Mouse (Mus musculus): ENCODE results near the gene Klhl9.

Gene Klhl9

GRCm38 (mm10) chr4:88715059-88715458 lies 7.2 kb downstream of the Klhl9 start:
- DNase-seq (ENCODE audit: low spot score) = no peak

GRCm38 (mm10) chr4:88714281-88714680 lies 8.0 kb downstream of the Klhl9 start:
- no peak for DNase-seq (ENCODE audit: low spot score)

GRCm38 (mm10) chr4:88707128-88707826 lies 15.0 kb downstream of the Klhl9 start:
- no peak for DNase-seq (ENCODE audit: low spot score)

GRCm38 (mm10) chr4:88705924-88706323 lies 16.3 kb downstream of the Klhl9 start:
- DNase-seq (ENCODE audit: low spot score) = no peak

GRCm38 (mm10) chr4:88699301-88699700 lies 23.0 kb downstream of the Klhl9 start:
- DNase-seq (ENCODE audit: low spot score) = no peak

- no peak for DNase-seq (ENCODE audit: low spot score)
Measured at GRCm38 (mm10) chr4:88698781-88699180, 23.5 kb downstream of the Klhl9 start.

GRCm38 (mm10) chr4:88697753-88698152 lies 24.5 kb downstream of the Klhl9 start:
- peak; percentile 64 for DNase-seq (ENCODE audit: low spot score)

GRCm38 (mm10) chr4:88697108-88697507 lies 25.2 kb downstream of the Klhl9 start:
- peak; percentile 25 for DNase-seq (ENCODE audit: low spot score)

GRCm38 (mm10) chr4:88696237-88696884 lies 25.9 kb downstream of the Klhl9 start:
- DNase-seq (ENCODE audit: low spot score) = peak; percentile 70

- DNase-seq (ENCODE audit: low spot score) = no peak
Measured at GRCm38 (mm10) chr4:88693392-88693791, 28.9 kb downstream of the Klhl9 start.

GRCm38 (mm10) chr4:88692537-88692936 lies 29.7 kb downstream of the Klhl9 start:
- DNase-seq (ENCODE audit: low spot score) = no peak

- no peak for DNase-seq (ENCODE audit: low spot score)
Measured at GRCm38 (mm10) chr4:88691259-88691658, 31.0 kb downstream of the Klhl9 start, which contains the start of gene Ifnab. Gene Ifnab (minus strand): TSS chr4:88691359.

GRCm38 (mm10) chr4:88683812-88684211 lies 38.5 kb downstream of the Klhl9 start, which contains the start of gene Ifna2:
Gene Ifna2 (minus strand): TSS chr4:88683912.
- DNase-seq (ENCODE audit: low spot score) = no peak

- no peak for DNase-seq (ENCODE audit: low spot score)
Measured at GRCm38 (mm10) chr4:88681353-88681752, 40.9 kb downstream of the Klhl9 start.

GRCm38 (mm10) chr4:88680362-88680761 lies 41.9 kb downstream of the Klhl9 start:
- no peak for DNase-seq (ENCODE audit: low spot score)

- no peak for DNase-seq (ENCODE audit: low spot score)
Measured at GRCm38 (mm10) chr4:88676824-88677223, 45.4 kb downstream of the Klhl9 start, which contains the start of gene Ifna16. Gene Ifna16 (minus strand): TSS chr4:88676924.
